22 mouse cellular contexts compared by ENCODE assay signal in genomic region chr13:20734283-20734682, GRCm38 (mm10). TPM values are rescaled to one million over a fixed set of nuclear protein-coding genes. Genes with fewer than 3 reads are reported as not detected.
"Had no signal": no experiment of that assay in that cellular context is flagged by ENCODE, and none has a peak within 500 bp of the region (broad histone marks: within the 10 kb centered on the region; RNA-seq: fewer than 3 reads in every experiment).

No protein-coding gene starts in this region.

- H3K4me3 ChIP-seq: heart, embryonic 10.5 days; heart, embryonic 12.5 days; hindbrain, embryonic 10.5 days; hindbrain, embryonic 12.5 days; layer of hippocampus, adult 2 months; left cerebral cortex, adult 2 months; limb, embryonic 15.5 days; liver, embryonic 12.5 days had no signal

- ATAC-seq: forebrain, postnatal 0 days; hindbrain, embryonic 16.5 days; inflammation-experienced regulatory T-cells, adult 6 months; intestine, postnatal 0 days; liver, embryonic 12.5 days had no signal

- H3K9ac ChIP-seq: forebrain, postnatal 0 days; heart, embryonic 12.5 days; hindbrain, embryonic 12.5 days; hindbrain, embryonic 14.5 days; limb, embryonic 15.5 days; liver, embryonic 12.5 days had no signal

- H3K27ac ChIP-seq: heart, embryonic 10.5 days; hindbrain, embryonic 10.5 days; hindbrain, embryonic 12.5 days; hindbrain, embryonic 14.5 days; layer of hippocampus, adult 2 months; left cerebral cortex, adult 2 months; limb, embryonic 15.5 days; liver, embryonic 12.5 days had no signal

- H3K27me3 ChIP-seq: heart, embryonic 12.5 days; hindbrain, embryonic 12.5 days; limb, embryonic 15.5 days; liver, embryonic 12.5 days had no signal

- DNase-seq: forebrain, postnatal 0 days; gastrocnemius, postnatal 25 days; heart, adult 18-20 months; heart, postnatal 10 days; heart, postnatal 4 days; kidney, adult 18-20 months; kidney, adult 8-10 months; kidney, postnatal 10 days; kidney, postnatal 25 days; kidney, postnatal 4 days had no signal

- H3K36me3 ChIP-seq: heart, embryonic 10.5 days; heart, embryonic 12.5 days; hindbrain, embryonic 10.5 days; hindbrain, embryonic 12.5 days; limb, embryonic 15.5 days; liver, embryonic 12.5 days had no signal

- H3K9me3 ChIP-seq: heart, embryonic 10.5 days; hindbrain, embryonic 12.5 days; limb, embryonic 15.5 days; liver, embryonic 12.5 days had no signal

- H3K4me2 ChIP-seq: heart, embryonic 12.5 days; hindbrain, embryonic 12.5 days; hindbrain, embryonic 14.5 days; limb, embryonic 15.5 days; liver, embryonic 12.5 days had no signal

- H3K4me1 ChIP-seq: heart, embryonic 10.5 days; heart, embryonic 12.5 days; hindbrain, embryonic 10.5 days; hindbrain, embryonic 12.5 days; limb, embryonic 15.5 days; liver, embryonic 12.5 days had no signal

RNA-seq across cellular contexts. Expression of gene Aoah, which starts 59.6 kb away (rescaled TPM):
- polyA plus RNA-seq: inflammation-experienced regulatory T-cells, adult 6 months had no signal
